Mouse (Mus musculus) midbrain, postnatal 0 days (tissue): ENCODE results near the gene Snx12. TPM values are rescaled to one million over a fixed set of nuclear protein-coding genes. Genes with fewer than 3 reads are reported as not detected.

ENCODE experiments used
- ATAC-seq: fragments of 200-750 bp; cut with Nextera tagmentation; 2 replicates; pipeline ENCODE4 v1.8.0; 2017; ENCODE audit warnings: moderate number of reproducible peaks, mild to moderate bottlenecking, moderate TSS enrichment, moderate library complexity; ENCODE audit not compliant: low FRiP score
- DNase-seq: peaks from one replicate; pipeline ENCODE4 v3.0.0-alpha.2; 2015; ENCODE audit warnings: low spot score
- H3K27ac ChIP-seq: fragments of 300-500 bp; sonication (generic); 2 replicates; pipeline ENCODE4 v1.5.1; 2014; ENCODE audit warnings: low read depth, mild to moderate bottlenecking, low read length, mixed read lengths
- H3K27me3 ChIP-seq: fragments of 300-500 bp; sonication (generic); 2 replicates; pipeline ENCODE4 v1.6.1; 2014; ENCODE audit warnings: low read length, control low read depth, mixed read lengths; ENCODE audit not compliant: insufficient read depth
- H3K36me3 ChIP-seq: fragments of 300-500 bp; sonication (generic); 2 replicates; pipeline ENCODE4 v1.6.1; 2014; ENCODE audit warnings: low read length, control low read depth, mixed read lengths; ENCODE audit not compliant: insufficient read depth
- H3K4me1 ChIP-seq: fragments of 300-500 bp; sonication (generic); 2 replicates; pipeline ENCODE4 v1.6.1; 2014; ENCODE audit warnings: mild to moderate bottlenecking, control low read depth, antibody characterized with exemption, low read length, mixed read lengths; ENCODE audit not compliant: insufficient read depth
- H3K4me2 ChIP-seq: fragments of 300-500 bp; sonication (generic); 2 replicates; pipeline ENCODE4 v1.6.1; 2014; ENCODE audit warnings: low read depth, mild to moderate bottlenecking, low read length, mixed read lengths; ENCODE audit not compliant: poor library complexity, severe bottlenecking
- H3K4me3 ChIP-seq: fragments of 300-500 bp; sonication (generic); 2 replicates; pipeline ENCODE4 v1.5.1; 2014; ENCODE audit warnings: low read depth, mild to moderate bottlenecking, low read length, moderate library complexity
- H3K9ac ChIP-seq: fragments of 300-500 bp; sonication (generic); replicated peaks from 2 replicates; pipeline ENCODE4 v1.6.1; 2014; ENCODE audit warnings: mild to moderate bottlenecking, low read length, moderate library complexity, mixed read lengths; ENCODE audit not compliant: poor library complexity, severe bottlenecking
- H3K9me3 ChIP-seq: fragments of 300-500 bp; sonication (generic); 2 replicates; pipeline ENCODE4 v1.6.1; 2016; ENCODE audit warnings: low read length, control low read depth
- CTCF ChIP-seq: IDR thresholded peaks from 2 replicates; pipeline ENCODE4 v1.5.1; 2016; ENCODE audit warnings: antibody characterized with exemption, mild to moderate bottlenecking
- WGBS: fragments of 180-500 bp; shearing (Covaris S2); extraction: QIAGEN DNeasy Blood & Tissue Kit; methylation state at CpG from one replicate; pipeline ENCODE4 v1.1.7; 2014; 5-methylcytosine and 5-hydroxymethylcytosine counted together
- polyA plus RNA-seq: library from polyadenylated mRNA; unstranded; fragments of >200 nt; fragmentation: Nextera tagmentation; extraction: Ambion mirVana; gene quantifications from 2 replicates; pipeline ENCODE4 v1.2.1, GENCODE M21; 2015
- total RNA-seq: library from RNA; depleted of rRNA; stranded (reverse); fragments of >200 nt; gene quantifications from 2 replicates; pipeline ENCODE4 v1.2.3, GENCODE M21; 2014

Snx12 gene
- total and polyA plus RNA-seq, 2 experiments from 2014 or later, result 35.7 to 47.1 TPM

DNA sequence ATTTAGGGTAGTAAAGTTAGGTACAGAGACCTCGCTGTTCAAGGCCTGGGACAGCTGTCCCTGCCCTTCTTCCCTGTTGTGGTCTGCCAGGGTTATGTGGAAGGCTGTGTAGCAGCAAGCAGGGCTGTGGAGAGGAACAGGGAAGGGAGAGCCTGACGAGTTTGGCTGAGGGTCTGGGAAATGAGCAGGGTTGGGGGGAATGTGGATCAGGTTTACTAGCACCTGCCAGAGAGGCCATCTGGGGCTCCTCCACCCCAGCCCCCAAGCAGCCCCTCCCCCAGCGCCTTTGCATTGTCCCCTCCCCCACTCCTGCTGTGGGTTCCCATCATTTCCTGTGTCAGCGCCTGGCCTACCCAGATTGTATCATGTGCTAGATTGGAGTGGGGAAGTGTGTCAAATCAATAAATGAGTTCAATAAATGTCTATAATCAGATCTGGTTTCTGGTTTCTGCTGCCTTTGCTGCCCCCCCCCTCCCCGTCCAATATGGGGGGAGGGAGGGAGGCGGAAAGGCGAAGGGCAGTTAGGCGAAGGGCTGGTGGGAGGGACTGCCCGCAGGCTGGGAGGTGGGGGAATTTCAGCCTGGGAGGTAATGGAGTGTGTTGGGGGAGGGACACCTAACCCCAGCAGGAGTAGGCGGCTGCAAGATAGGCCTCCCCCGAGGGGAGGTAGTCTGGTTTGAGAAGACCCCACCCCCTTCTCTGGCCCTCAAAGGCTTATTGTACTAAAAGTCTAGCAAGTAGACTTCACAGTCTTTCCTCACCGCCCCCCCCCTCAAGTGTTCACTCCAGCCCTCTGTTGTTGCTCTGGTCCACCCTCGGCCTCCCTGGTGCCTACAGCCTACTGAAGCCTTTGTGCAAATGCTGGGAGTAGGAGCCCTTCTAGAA is 38.3 kb upstream of the Snx12 start:
- no peak overlapping the region for H3K4me3 ChIP-seq
- ATAC-seq (no peak), DNase-seq (peak; percentile 3)
- no peak for TF ChIP-seq CTCF
- 34% methylated on average over 11 of the region's 13 CpGs for WGBS
- H3K9me3 ChIP-seq, result no peaks in the 10 kb centered on the region
- no peak overlapping the region for H3K4me2 ChIP-seq
- no peaks in the 10 kb centered on the region for H3K27me3 ChIP-seq
- no peaks in the 10 kb centered on the region for H3K4me1 ChIP-seq
- H3K9ac ChIP-seq, result no peak overlapping the region
- no peak overlapping the region for H3K27ac ChIP-seq
- H3K36me3 ChIP-seq, result no peaks in the 10 kb centered on the region

DNA sequence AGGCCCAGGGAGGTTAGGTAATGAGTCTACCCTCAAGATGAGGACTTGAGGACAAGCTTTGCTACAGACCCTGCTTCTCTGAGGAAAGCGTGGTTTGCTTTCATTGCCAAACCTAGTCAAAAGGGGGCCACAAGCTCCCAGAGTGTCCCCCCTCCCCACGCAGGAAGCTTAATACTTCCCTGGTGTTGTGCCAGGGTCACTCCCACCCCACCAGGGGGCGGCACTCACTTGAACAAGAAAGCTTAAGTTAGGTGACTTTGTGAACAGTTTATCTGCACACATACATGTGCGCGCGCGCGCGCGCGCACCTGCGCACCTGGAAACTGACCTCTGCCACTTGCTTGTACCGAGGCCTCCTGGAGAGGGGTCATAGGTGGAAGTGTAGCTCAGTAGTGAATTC is 34.2 kb upstream of the Snx12 start:
- no peaks in the 10 kb centered on the region for H3K36me3 ChIP-seq
- TF ChIP-seq CTCF, result 0 out of 2 replicates have a peak, but pooled peaks have one; percentile 27
- DNase-seq, result no peak
- no peaks in the 10 kb centered on the region for H3K27me3 ChIP-seq
- H3K27ac ChIP-seq, result no peak overlapping the region
- 83% methylated on average over 13 of the region's 13 CpGs for WGBS
- no peaks in the 10 kb centered on the region for H3K4me1 ChIP-seq
- H3K4me2 ChIP-seq, result no peak overlapping the region
- no peak for ATAC-seq
- H3K4me3 ChIP-seq, result no peak overlapping the region
- no peak overlapping the region for H3K9ac ChIP-seq
- no peaks in the 10 kb centered on the region for H3K9me3 ChIP-seq

DNA sequence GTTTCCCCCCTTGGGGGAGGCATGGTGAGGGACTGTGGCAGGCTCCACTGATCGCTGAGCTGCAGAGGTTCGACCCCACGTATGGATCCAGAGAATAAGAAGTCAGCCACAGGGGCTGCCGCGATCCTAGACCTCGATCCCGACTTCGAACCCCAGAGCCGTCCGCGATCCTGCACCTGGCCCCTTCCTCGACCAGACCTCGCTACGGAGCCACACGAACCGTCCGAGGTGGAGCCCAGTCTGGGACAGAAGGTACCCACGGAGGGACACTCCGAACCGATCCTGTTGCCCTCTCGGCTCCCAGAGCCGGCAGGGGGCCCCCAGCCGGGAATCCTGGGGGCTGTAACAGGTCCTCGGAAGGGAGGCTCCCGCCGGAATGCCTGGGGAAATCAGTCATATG is 32.4 kb upstream of the Snx12 start:
- H3K4me3 ChIP-seq, result peak overlapping the region; percentile 46
- WGBS, result 8% methylated on average over 19 of the region's 26 CpGs
- no peaks in the 10 kb centered on the region for H3K27me3 ChIP-seq
- TF ChIP-seq CTCF, result no peak
- H3K27ac ChIP-seq, result no peak overlapping the region
- ATAC-seq (peak; percentile 39; the same call in 1 of the 2 replicates), DNase-seq (no peak)
- 0 out of 2 replicates have a peak overlapping the region, but pooled peaks have one; percentile 33 for H3K9ac ChIP-seq
- H3K9me3 ChIP-seq, result no peaks in the 10 kb centered on the region
- peak overlapping the region; percentile 78 for H3K4me2 ChIP-seq
- no peaks in the 10 kb centered on the region for H3K36me3 ChIP-seq
- H3K4me1 ChIP-seq, result no peaks in the 10 kb centered on the region

DNA sequence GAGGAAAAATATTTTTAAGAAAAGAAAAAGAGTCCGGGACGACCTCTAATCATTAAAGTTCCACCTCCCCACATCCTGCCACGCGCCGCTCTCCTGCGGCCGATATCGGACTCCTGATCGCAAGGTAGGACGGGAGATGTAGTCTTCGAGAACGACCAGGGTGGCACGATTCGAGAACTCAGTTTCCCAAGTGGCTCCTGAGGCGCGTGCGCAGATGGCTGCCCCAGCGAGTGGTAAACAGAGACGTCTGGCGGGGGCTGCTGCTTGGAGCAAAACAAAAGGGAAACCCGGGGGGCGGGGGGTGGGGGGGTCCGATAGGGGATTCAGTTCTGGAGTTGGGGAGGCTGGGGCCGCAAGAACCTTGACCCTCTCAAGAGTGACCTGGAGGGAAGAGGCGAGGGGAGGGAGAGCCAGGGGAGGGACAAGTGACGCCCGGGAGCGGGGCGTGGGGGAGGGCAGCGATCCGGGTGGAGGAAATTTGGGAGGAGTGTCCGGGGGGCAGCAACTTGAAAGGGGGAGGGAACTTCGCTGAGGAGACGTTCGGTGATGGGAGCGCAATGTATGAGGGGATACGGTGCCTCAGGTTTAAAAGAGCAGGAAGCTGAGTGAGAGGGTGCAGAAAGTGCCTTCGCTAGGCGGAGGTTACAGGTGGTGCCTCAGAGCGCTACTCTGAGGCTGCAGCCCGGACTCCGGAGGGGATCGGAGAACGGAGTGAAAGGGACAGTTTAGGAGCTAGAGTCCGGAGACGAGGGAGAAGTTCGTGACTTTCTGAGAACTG is 31.8 kb upstream of the Snx12 start, which contains the start of gene Foxo4:
Gene Foxo4, plus strand, starts transcription at position 577 of the 778 bp plus-strand sequence.
- 26% methylated on average over 46 of the region's 47 CpGs for WGBS
- Histone ChIP-seq H3K4me2 (peak within 1 kb of the TSS; percentile 78), H3K9me3 (no peaks in the 10 kb centered on the region), H3K4me3 (peak within 1 kb of the TSS; percentile 46), H3K9ac (0 out of 2 replicates have a peak within 1 kb of the TSS, but pooled peaks have one; percentile 33), H3K4me1 (no peaks in the 10 kb centered on the region), H3K27ac (no peak within 1 kb of the TSS), H3K36me3 (no peaks in the 10 kb centered on the region), H3K27me3 (no peaks in the 10 kb centered on the region)
- ATAC-seq, result peak; percentile 91
- TF ChIP-seq CTCF, result no peak
- peak; percentile 94 for DNase-seq

DNA sequence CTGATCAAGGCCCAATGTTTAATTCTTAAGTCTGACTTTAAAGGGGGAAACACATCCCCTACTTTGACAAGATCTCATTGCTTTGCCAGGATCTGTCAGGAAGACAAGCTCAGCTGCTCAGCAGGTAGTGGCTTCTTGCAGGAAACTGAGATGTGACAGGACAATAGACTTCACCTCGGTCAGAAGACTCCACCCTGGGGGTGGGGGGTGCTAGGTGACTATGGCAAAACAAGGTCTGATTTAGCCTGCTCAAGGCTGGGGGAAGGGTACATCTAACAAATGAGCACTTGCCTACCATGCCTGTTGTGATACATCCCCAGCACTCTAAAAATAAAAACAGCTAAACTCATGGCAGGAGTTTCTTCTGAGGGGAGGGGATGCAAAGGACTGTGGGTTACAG is 22.6 kb upstream of the Snx12 start:
- DNase-seq (no peak), ATAC-seq (no peak)
- Histone ChIP-seq H3K9ac (no peak overlapping the region), H3K36me3 (no peaks in the 10 kb centered on the region), H3K4me2 (no peak overlapping the region), H3K4me1 (no peaks in the 10 kb centered on the region), H3K4me3 (no peak overlapping the region), H3K27me3 (no peaks in the 10 kb centered on the region), H3K27ac (no peak overlapping the region), H3K9me3 (no peaks in the 10 kb centered on the region)
- TF ChIP-seq CTCF, result no peak
- WGBS, result 6% methylated on average over 1 of the region's 1 CpGs

DNA sequence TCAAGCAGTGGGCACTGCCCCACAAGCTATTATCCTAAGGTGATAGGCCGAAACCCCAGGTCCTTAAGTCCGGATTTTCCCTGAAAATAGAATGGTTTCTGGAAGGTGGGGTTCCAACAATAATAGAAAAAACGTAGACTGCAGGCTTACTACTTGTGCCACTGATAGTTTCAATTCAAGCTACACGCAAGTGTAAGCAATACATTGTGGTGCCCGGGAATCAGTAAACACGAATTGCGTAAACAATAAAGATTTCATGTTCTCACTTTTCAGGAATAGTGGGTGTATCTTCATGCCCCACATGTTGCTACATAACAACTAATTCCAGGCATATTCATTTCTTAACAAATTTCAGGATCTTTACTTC is 416 bp upstream of the Snx12 start:
- H3K27me3 ChIP-seq, result peaks cover 3% of the 10 kb centered on the region; the same call in 1 of the 2 replicates
- no peak for ATAC-seq
- no peaks in the 10 kb centered on the region for H3K9me3 ChIP-seq
- peak overlapping the region; percentile 38 for H3K4me2 ChIP-seq
- H3K27ac ChIP-seq, result peak overlapping the region; percentile 38
- no peaks in the 10 kb centered on the region for H3K36me3 ChIP-seq
- TF ChIP-seq CTCF, result no peak
- no peak for DNase-seq
- H3K4me3 ChIP-seq, result peak overlapping the region; percentile 50
- no peaks in the 10 kb centered on the region for H3K4me1 ChIP-seq
- no peak overlapping the region for H3K9ac ChIP-seq
- whole genome bisulfite sequencing, result 25% methylated on average over 7 of the region's 7 CpGs
